Mouse (Mus musculus): ENCODE results near the gene Mfrp. TPM values are rescaled to one million over a fixed set of nuclear protein-coding genes. Genes with fewer than 3 reads are reported as not detected.

Gene Mfrp
- total RNA-seq (2021): not detected
- long read RNA-seq, experiment 1: 0 reads
- long read RNA-seq, experiment 2: 0 reads

GRCm38 (mm10) chr9:44101490-44101889, at the start of gene Mfrp:
Mfrp (plus strand) TSS chr9:44101729.
- intact Hi-C loops (cut with DNase I): no loop called here
- DNase-seq: no peak

GRCm38 (mm10) chr9:44052855-44053254, 48.7 kb upstream of the Mfrp start:
- no peak for DNase-seq
- intact Hi-C loops (cut with DNase I): no loop called here

DNA sequence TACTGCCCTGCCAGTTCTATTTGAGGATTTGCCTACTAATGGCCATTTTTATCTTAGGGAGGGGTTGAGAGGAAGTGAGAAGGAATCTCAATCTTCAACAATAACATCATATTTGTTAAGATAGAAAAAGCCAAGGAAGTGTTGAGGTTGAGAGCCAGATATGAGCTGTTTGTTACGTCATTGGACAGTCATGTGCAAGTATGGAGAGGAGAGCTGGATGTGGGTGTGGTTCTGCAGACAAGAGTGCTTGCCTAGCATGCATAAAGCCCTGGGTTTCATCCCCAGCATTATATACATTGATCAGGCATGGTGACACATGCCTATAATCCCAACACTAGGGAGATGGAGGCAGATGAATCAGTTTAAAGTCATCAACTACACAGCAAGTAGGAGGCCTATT, 47.6 kb upstream of the Mfrp start:
- intact Hi-C loops (cut with DNase I): no loop called here
- DNase-seq: no peak

DNA sequence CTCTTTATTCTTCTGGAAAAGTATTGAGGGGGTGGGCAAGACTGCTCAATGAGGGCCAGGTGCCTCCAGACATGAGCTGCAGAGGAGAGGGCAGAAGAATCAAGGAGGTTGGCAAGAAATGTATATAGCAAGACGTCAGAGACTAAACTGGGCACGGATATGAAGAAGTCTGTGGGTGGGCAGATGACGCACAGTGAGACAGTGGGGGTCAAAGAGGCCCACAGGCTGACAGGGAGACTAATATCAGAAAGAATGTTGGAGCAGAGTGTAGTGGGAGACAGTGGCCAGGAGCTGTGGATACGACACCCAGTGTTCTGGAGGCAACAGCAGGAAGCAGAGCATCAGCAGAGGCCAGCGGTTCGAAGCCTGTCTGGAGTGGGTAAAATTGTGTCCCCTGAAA, 42.9 kb upstream of the Mfrp start:
- intact Hi-C loops (cut with DNase I): no loop called here
- no peak for DNase-seq

- no peak for DNase-seq
- intact Hi-C loops (cut with DNase I): loop anchor here (2.0 kb wide), 1 partner anchor 78 kb away; no protein-coding TSS in a partner anchor
Measured at GRCm38 (mm10) chr9:44065177-44065576, 36.4 kb upstream of the Mfrp start.

DNA sequence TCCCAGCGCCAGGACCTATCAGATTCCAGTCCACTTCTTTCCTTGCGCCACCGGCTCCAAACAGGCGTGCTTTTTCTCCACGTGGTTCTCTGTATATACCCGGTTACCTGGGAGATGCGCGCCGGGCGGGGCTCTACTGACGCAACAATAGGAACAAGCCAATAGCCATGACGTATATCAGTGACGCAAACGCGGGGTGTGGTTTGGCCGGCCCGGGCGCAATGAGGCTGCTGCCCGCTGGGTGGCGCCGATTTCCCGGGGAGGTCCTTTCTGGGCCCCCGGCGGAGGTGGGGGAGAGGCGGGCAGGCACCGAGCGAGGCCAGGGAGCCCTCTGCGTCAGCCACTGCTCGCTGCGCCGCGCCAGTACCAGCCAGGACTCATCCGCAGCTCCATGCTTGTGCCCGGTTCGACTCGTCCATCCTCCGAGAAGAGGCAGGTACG, 34.7 kb upstream of the Mfrp start, which contains the start of gene Usp2:
TSS of gene Usp2 (plus strand) at position 237 of the 441 bp plus-strand sequence.
- peak; percentile 98 to 100 for DNase-seq
- intact Hi-C loops (cut with DNase I): no loop called here

DNA sequence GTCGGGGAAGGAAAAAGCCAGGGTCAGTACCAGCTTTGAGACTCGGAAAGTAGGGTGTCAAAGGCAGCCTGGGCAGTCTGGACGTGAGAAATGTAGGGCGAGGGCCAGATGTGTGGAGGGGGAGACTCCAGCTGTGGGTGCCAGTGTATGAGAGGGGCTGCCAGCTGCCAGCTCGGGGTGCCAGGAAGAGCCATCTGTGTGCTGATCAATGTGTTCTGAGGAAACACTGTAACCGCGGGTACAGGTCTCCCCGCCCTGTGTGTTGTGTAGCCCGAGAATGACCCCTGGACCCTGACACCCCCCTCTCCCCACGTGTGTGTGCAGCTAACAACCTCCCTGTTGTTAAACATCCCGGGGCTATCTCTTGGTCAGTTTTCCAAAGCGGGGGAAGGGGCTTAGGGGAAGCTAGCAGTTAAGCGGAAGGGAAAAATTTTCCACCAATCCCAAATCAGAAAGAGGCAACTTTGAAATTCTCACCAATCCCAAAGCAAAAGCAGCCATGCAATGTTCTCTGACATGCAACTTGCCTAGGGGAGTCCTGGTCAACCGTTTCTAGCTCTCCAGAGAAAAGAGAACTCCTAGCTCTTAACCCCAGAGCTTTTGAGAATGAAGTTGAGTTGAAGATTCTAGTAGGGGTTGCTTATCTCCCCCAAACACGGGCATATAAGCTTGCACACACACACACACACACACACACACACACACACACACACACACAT, 34.1 kb upstream of the Mfrp start:
- DNase-seq: no peak
- intact Hi-C loops (cut with DNase I): no loop called here

GRCm38 (mm10) chr9:44067960-44068330, 33.6 kb upstream of the Mfrp start:
- intact Hi-C loops (cut with DNase I): no loop called here
- no peak for DNase-seq

GRCm38 (mm10) chr9:44069252-44069651, 32.3 kb upstream of the Mfrp start:
- intact Hi-C loops (cut with DNase I): no loop called here
- peak in 1 of 2 experiments; percentile 38 for DNase-seq

DNA sequence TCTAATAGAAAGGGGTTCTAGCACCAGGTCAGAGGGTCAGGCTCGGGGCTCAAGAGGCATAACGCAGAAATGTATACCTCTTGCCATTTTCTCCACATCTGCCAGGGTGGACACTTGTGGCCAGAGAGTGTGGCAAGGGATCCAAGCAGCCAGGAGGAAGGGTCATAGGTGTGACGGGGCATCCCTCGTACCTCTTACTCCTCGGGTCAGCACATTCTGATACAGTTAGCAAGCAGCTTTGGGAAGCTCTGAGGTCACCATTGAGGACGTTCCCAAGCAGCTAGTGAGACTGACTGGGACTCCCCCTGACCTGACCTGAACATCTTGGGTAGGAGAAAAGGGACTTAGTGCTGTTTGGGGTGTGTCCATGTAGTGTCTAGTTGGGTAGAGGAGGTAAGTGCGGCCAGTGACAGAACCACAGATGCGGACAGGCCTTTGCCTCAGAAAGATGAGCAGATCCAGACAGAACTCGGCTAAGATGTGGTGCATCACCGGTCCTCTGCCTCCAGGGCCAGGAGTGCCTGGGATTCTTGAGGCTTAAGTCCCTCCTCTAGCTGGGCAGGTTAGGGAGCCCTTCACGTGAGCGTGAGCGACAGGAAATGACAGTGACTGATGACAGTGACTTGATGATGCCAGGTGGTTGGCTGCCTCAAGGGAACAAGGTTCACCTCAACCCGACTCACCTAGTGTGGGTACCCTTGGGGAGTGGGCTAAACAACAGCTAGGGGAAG, 31.3 kb upstream of the Mfrp start:
- intact Hi-C loops (cut with DNase I): no loop called here
- no peak for DNase-seq

DNA sequence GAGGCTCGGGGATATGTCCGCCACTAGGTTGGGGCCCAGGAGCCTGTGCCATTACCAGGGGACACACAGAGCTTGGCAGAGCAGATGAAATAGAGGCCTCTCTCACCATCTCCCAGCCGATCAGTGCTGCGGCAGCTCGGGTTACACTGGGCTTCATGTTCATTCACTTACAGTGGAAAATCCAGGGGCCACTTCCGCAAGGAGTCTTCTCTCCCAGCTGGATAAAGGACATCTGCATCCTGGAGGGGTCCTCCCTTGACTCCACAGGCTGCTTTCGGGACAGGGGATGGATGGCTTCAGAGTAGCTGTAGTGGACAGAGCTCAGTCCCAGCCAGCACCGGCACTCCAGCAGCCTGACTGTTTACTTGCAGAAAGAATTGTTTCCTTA, 30.7 kb upstream of the Mfrp start:
- DNase-seq: no peak
- intact Hi-C loops (cut with DNase I): no loop called here

DNA sequence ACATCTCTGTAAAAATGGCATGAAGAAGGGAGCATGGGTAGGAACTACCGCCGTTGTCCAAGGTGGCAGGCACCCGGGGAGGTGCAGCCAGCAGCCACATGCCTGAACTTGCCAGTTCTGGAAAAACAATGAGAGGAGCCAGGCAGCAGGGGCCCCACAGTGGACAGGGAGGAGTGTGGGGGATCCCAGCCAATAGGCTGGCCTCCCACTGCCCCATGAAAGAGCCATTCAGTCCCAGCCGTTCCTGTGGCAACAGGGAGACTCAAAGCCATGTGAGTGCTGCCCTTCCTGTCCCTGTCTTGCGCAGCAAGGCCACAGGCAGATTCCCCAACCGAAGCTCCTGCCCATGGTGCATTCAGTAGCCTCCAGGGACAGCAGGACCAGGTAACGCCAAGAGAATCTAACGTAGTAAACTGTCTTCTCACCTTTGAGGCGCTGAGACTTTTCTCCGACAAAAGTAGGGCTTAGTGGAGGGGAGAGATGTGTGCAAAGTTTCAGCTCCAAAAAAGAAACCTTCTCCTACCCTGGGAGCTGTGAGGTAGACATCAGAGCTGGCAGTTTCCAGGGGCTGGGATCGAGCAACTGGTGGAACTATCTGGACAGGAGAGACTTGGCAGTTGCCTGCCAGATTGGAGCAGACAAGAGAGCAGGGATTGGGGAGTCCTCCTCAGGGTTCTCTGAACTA, 29.5 kb upstream of the Mfrp start:
- DNase-seq: no peak
- intact Hi-C loops (cut with DNase I): no loop called here

DNA sequence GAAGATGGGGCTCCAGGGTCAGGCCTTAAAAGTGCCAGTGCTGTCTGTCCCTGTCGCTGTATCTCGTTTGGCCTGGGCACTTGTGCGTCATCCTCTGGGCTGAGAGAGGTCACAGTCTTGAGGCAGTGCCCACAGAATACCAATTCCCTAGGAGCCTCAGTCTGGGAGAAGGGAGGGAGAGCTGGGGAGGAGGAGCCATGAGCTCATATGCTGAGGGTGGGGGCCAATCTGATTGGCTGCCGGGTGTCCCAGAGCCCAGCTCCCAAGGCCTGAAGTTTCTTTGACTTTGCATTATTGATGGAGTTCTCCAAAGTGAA, 29.0 kb upstream of the Mfrp start:
- intact Hi-C loops (cut with DNase I): no loop called here
- DNase-seq: peak in 1 of 2 experiments; percentile 58

GRCm38 (mm10) chr9:44073115-44073514, 28.4 kb upstream of the Mfrp start:
- DNase-seq: no peak
- intact Hi-C loops (cut with DNase I): no loop called here

GRCm38 (mm10) chr9:44074395-44075275, 26.9 kb upstream of the Mfrp start:
- intact Hi-C loops (cut with DNase I): no loop called here
- no peak for DNase-seq

DNA sequence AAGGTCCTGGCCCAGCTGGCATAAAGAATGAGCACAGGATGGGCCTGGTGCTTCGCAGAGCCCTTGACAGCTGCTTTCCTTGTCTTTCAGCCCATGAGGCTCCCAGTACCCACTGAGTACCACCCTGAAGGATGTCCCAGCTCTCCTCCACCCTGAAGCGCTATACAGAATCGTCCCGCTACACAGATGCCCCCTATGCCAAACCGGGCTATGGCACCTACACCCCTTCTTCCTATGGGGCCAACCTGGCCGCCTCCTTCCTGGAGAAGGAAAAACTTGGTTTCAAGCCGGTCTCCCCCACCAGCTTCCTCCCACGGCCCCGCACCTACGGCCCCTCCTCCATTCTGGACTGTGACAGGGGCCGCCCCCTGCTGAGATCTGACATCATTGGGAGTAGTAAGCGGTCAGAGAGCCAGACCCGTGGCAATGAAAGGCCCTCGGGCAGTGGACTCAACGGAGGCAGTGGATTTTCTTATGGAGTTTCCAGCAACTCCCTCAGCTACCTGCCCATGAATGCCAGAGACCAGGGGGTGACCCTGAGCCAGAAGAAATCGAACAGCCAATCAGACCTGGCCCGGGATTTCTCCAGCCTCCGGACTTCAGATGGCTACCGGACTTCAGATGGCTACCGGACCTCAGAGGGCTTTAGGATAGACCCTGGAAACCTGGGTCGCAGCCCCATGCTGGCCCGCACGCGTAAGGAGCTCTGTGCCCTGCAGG, 26.1 kb upstream of the Mfrp start:
- intact Hi-C loops (cut with DNase I): no loop called here
- no peak for DNase-seq

DNA sequence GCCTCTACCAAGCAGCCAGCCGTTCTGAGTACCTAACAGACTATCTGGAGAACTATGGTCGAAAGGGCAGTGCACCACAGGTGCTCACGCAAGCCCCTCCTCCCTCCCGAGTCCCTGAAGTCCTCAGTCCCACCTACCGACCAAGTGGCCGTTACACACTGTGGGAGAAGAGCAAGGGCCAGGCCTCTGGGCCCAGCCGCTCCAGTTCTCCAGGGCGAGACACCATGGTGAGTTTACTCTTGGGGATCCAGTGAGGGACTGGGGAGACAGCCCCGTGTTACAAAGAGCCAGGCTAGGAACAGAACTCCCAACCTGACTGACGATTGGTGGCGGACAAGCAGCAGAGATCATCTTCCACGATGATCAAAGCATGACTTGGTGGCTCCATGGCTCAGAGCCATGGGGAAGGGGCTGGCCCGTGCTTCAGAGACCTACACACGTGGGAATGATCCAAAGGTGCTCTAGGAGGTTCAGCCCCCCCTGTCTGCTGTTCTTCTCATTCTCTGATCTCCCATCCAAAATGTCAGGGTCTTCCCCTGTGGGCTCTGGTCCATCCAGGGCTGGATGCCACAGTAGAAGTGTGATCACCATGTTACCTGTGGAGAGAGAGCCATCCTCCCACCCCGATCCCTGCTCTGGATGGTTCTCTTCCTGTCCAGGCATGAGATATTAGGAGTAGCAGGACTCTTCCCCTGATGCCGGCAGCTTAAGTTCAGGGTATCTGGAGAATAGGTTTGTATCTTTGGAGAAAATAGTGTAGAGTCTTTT, 25.3 kb upstream of the Mfrp start:
- intact Hi-C loops (cut with DNase I): no loop called here

DNA sequence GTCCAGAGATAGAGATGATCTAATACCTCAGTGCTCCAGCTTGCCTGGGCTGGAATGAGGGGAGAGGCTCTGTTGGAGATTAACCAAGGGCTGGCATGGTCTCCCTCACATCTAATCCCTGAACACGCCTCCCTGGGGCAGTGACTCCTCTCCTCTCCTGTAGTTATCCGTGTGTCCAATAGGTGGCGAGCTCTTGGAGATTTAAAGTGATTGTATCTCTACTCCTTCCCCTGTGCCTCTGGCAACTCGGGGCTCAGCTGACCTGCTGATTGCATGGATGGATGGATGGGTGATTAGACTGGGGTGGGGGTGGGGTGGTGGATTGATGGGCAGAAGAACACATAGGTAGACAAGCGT, 24.8 kb upstream of the Mfrp start:
- peak in 1 of 2 experiments; percentile 88 for DNase-seq
- intact Hi-C loops (cut with DNase I): no loop called here

More for the DNA sequence above, 25.3 kb upstream of the Mfrp start:
- DNase-seq: no peak

- DNase-seq: no peak
- intact Hi-C loops (cut with DNase I): no loop called here
Measured at GRCm38 (mm10) chr9:44077266-44077910, 24.1 kb upstream of the Mfrp start.
